Mouse (Mus musculus) intestine, embryonic 14.5 days (tissue): ENCODE measurements around the gene Kcnb1. TPM values are rescaled to one million over a fixed set of nuclear protein-coding genes. Genes with fewer than 3 reads are reported as not detected.

ENCODE experiments used
- ATAC-seq: fragments of 200-750 bp; cut with Nextera tagmentation; replicated peaks from 2 replicates; pipeline ENCODE4 v1.8.0; 2017; ENCODE audit warnings: low read depth, moderate number of reproducible peaks, moderate TSS enrichment, moderate library complexity; ENCODE audit not compliant: low FRiP score, low TSS enrichment
- DNase-seq: peaks from one replicate; pipeline ENCODE4 v3.0.0-alpha.2; 2018; ENCODE audit warnings: low spot score
- H3K27ac ChIP-seq: fragments of 300-500 bp; sonication (generic); 2 replicates; pipeline ENCODE4 v1.5.1; 2014; ENCODE audit warnings: low read depth, mild to moderate bottlenecking, control low read depth
- H3K27me3 ChIP-seq: fragments of 300-500 bp; sonication (generic); replicated peaks from 2 replicates; pipeline ENCODE4 v1.6.1; 2014; ENCODE audit warnings: low read length, control low read depth; ENCODE audit not compliant: control insufficient read depth, insufficient read depth
- H3K36me3 ChIP-seq: fragments of 300-500 bp; sonication (generic); 2 replicates; pipeline ENCODE4 v1.6.1; 2014; ENCODE audit warnings: low read length, control low read depth; ENCODE audit not compliant: control insufficient read depth, insufficient read depth
- H3K4me1 ChIP-seq: fragments of 300-500 bp; sonication (generic); replicated peaks from 2 replicates; pipeline ENCODE4 v1.6.1; 2014; ENCODE audit warnings: low read length, control low read depth, mixed read lengths; ENCODE audit not compliant: control insufficient read depth, insufficient read depth
- H3K4me2 ChIP-seq: fragments of 300-500 bp; sonication (generic); 2 replicates; pipeline ENCODE4 v1.6.1; 2014; ENCODE audit warnings: low read length
- H3K4me3 ChIP-seq: fragments of 300-500 bp; sonication (generic); 2 replicates; pipeline ENCODE4 v1.5.1; 2014; ENCODE audit warnings: low read depth, low read length, control low read depth, mixed read lengths
- H3K9ac ChIP-seq: fragments of 300-500 bp; sonication (generic); 2 replicates; pipeline ENCODE4 v1.6.1; 2014; ENCODE audit warnings: mild to moderate bottlenecking, low read length
- H3K9me3 ChIP-seq: fragments of 300-500 bp; sonication (generic); 2 replicates; pipeline ENCODE4 v1.6.1; 2016; ENCODE audit warnings: low read length, control low read depth; ENCODE audit not compliant: control insufficient read depth
- WGBS: fragments of 180-500 bp; shearing (Covaris S2); extraction: QIAGEN DNeasy Blood & Tissue Kit; methylation state at CpG from one replicate; pipeline ENCODE4 v1.1.7; 2014; 5-methylcytosine and 5-hydroxymethylcytosine counted together
- polyA plus RNA-seq: library from polyadenylated mRNA; unstranded; fragments of >200 nt; fragmentation: Nextera tagmentation; extraction: Ambion mirVana; gene quantifications from 2 replicates; pipeline ENCODE4 v1.2.1, GENCODE M21; 2014

Gene Kcnb1
- polyA plus RNA-seq, 1 experiment from 2014 or later, result 1.9 TPM

- 76% methylated on average over 8 of the region's 8 CpGs for WGBS
- DNase-seq (no peak), ATAC-seq (no peak)
- H3K4me2 ChIP-seq, result no peak overlapping the region
- H3K9ac ChIP-seq, result no peak overlapping the region
- no peaks in the 10 kb centered on the region for H3K27me3 ChIP-seq
- H3K4me3 ChIP-seq, result no peak overlapping the region
- H3K27ac ChIP-seq, result no peak overlapping the region
- H3K36me3 ChIP-seq, result no peaks in the 10 kb centered on the region
- no peaks in the 10 kb centered on the region for H3K4me1 ChIP-seq
- H3K9me3 ChIP-seq, result no peaks in the 10 kb centered on the region
These were observed 80.4 kb downstream of the Kcnb1 start for GRCm38 (mm10) chr2:167109506-167109905.

- Histone ChIP-seq H3K27ac (no peak overlapping the region), H3K4me2 (no peak overlapping the region), H3K9ac (no peak overlapping the region), H3K9me3 (no peaks in the 10 kb centered on the region), H3K36me3 (no peaks in the 10 kb centered on the region), H3K4me3 (no peak overlapping the region), H3K27me3 (no peaks in the 10 kb centered on the region), H3K4me1 (no peaks in the 10 kb centered on the region)
- 62% methylated on average over 7 of the region's 7 CpGs for WGBS
- no peak for ATAC-seq
- DNase-seq, result no peak
These were observed 86.4 kb downstream of the Kcnb1 start for GRCm38 (mm10) chr2:167103546-167103945.

GRCm38 (mm10) chr2:167101743-167102441 lies 88.1 kb downstream of the Kcnb1 start:
- Histone ChIP-seq H3K4me2 (no peak overlapping the region), H3K27ac (no peak overlapping the region), H3K36me3 (no peaks in the 10 kb centered on the region), H3K4me1 (no peaks in the 10 kb centered on the region), H3K9me3 (no peaks in the 10 kb centered on the region), H3K9ac (no peak overlapping the region), H3K4me3 (no peak overlapping the region), H3K27me3 (no peaks in the 10 kb centered on the region)
- DNase-seq, result no peak
- 73% methylated on average over 17 of the region's 17 CpGs for WGBS
- ATAC-seq, result no peak

- no peak overlapping the region for H3K27ac ChIP-seq
- ATAC-seq, result no peak
- H3K4me3 ChIP-seq, result no peak overlapping the region
- no peaks in the 10 kb centered on the region for H3K36me3 ChIP-seq
- H3K4me1 ChIP-seq, result no peaks in the 10 kb centered on the region
- no peaks in the 10 kb centered on the region for H3K27me3 ChIP-seq
- no peak overlapping the region for H3K9ac ChIP-seq
- DNase-seq, result no peak
- 88% methylated on average over 4 of the region's 4 CpGs for WGBS
- no peak overlapping the region for H3K4me2 ChIP-seq
- H3K9me3 ChIP-seq, result no peaks in the 10 kb centered on the region
These were observed 95.3 kb downstream of the Kcnb1 start for GRCm38 (mm10) chr2:167094688-167095087.

GRCm38 (mm10) chr2:167093171-167093900 lies 96.6 kb downstream of the Kcnb1 start:
- ATAC-seq, result no peak
- no peaks in the 10 kb centered on the region for H3K9me3 ChIP-seq
- no peak overlapping the region for H3K4me2 ChIP-seq
- H3K36me3 ChIP-seq, result no peaks in the 10 kb centered on the region
- 77% methylated on average over 13 of the region's 13 CpGs for WGBS
- H3K27ac ChIP-seq, result no peak overlapping the region
- H3K27me3 ChIP-seq, result no peaks in the 10 kb centered on the region
- no peak overlapping the region for H3K9ac ChIP-seq
- H3K4me1 ChIP-seq, result no peaks in the 10 kb centered on the region
- no peak for DNase-seq
- H3K4me3 ChIP-seq, result no peak overlapping the region

GRCm38 (mm10) chr2:167090271-167090670 lies 99.7 kb downstream of the Kcnb1 start:
- DNase-seq (no peak), ATAC-seq (no peak)
- Histone ChIP-seq H3K4me2 (no peak overlapping the region), H3K9ac (no peak overlapping the region), H3K36me3 (no peaks in the 10 kb centered on the region), H3K4me1 (no peaks in the 10 kb centered on the region; the same call in 1 of the 2 replicates), H3K27me3 (no peaks in the 10 kb centered on the region), H3K27ac (no peak overlapping the region), H3K9me3 (no peaks in the 10 kb centered on the region), H3K4me3 (no peak overlapping the region)
- WGBS, result 85% methylated on average over 1 of the region's 1 CpGs

- Histone ChIP-seq H3K9me3 (no peaks in the 10 kb centered on the region), H3K27me3 (no peaks in the 10 kb centered on the region), H3K27ac (no peak overlapping the region), H3K4me2 (no peak overlapping the region), H3K9ac (no peak overlapping the region), H3K4me1 (peaks cover under 1% of the 10 kb centered on the region), H3K4me3 (no peak overlapping the region), H3K36me3 (no peaks in the 10 kb centered on the region)
- no peak for DNase-seq
- ATAC-seq, result no peak
- WGBS, result 67% methylated on average over 5 of the region's 5 CpGs
These were observed 103.1 kb downstream of the Kcnb1 start for GRCm38 (mm10) chr2:167086836-167087235.

GRCm38 (mm10) chr2:167086092-167086491 lies 103.9 kb downstream of the Kcnb1 start:
- no peak overlapping the region for H3K9ac ChIP-seq
- H3K36me3 ChIP-seq, result no peaks in the 10 kb centered on the region
- H3K4me1 ChIP-seq, result peaks cover 4% of the 10 kb centered on the region
- no peaks in the 10 kb centered on the region for H3K27me3 ChIP-seq
- no peak overlapping the region for H3K27ac ChIP-seq
- WGBS, result 45% methylated on average over 11 of the region's 11 CpGs
- ATAC-seq (no peak), DNase-seq (no peak)
- no peak overlapping the region for H3K4me2 ChIP-seq
- no peaks in the 10 kb centered on the region for H3K9me3 ChIP-seq
- no peak overlapping the region for H3K4me3 ChIP-seq

- Histone ChIP-seq H3K4me3 (no peak overlapping the region), H3K4me2 (no peak overlapping the region), H3K9me3 (no peaks in the 10 kb centered on the region), H3K4me1 (peaks cover 4% of the 10 kb centered on the region), H3K27me3 (no peaks in the 10 kb centered on the region), H3K27ac (no peak overlapping the region), H3K36me3 (no peaks in the 10 kb centered on the region), H3K9ac (no peak overlapping the region)
- 19% methylated on average over 4 of the region's 4 CpGs for WGBS
- ATAC-seq (no peak), DNase-seq (no peak)
These were observed 108.3 kb downstream of the Kcnb1 start for GRCm38 (mm10) chr2:167081639-167082038.
